Mouse (Mus musculus): ENCODE measurements around the gene Dnah2. TPM values are rescaled to one million over a fixed set of nuclear protein-coding genes. Genes with fewer than 3 reads are reported as not detected.

Dnah2 gene
- total and polyA plus RNA-seq, 3 experiments: under 0.01 to 0.03 TPM; not detected in 1

GRCm38 (mm10) chr11:69461568-69461967 is 87.3 kb downstream of the Dnah2 start:
- H3K4me1 ChIP-seq (ENCODE audit: control insufficient read depth in 1 of 2, insufficient read depth in 2 of 2): peaks cover 9 to 27% of the 10 kb centered on the region in 2 experiments
- H3K9ac ChIP-seq (ENCODE audit: insufficient read depth, low read depth): no peak overlapping the region
- TF ChIP-seq CTCF (conservative IDR thresholded peaks at IDR 0.05 in 1 of 2, IDR thresholded peaks at IDR 0.05 in 1 of 2; ENCODE audit: low read depth in 2 of 2, low read length in 2 of 2) (no peak), POLR2AphosphoS2 (IDR thresholded peaks at IDR 0.05; ENCODE audit: low read depth, low read length) (no peak), ETS1 (conservative IDR thresholded peaks at IDR 0.05; ENCODE audit: low read depth, low read length) (no peak), CHD2 (IDR thresholded peaks at IDR 0.05; ENCODE audit: low read length) (no peak), MAZ (IDR thresholded peaks at IDR 0.05; ENCODE audit: low read depth, low read length) (no peak), TCF12 (IDR thresholded peaks at IDR 0.05; ENCODE audit: low read depth, low read length) (no peak), JUN (IDR thresholded peaks at IDR 0.05; ENCODE audit: insufficient read depth, low read depth, low read length) (no peak), MYC (IDR thresholded peaks at IDR 0.05; ENCODE audit: low read depth, low read length) (no peak), IRF4 (IDR thresholded peaks at IDR 0.05; ENCODE audit: low read depth, low read length) (no peak), ZNF384 (IDR thresholded peaks at IDR 0.05; ENCODE audit: low read depth, low read length) (no peak), NRF1 (IDR thresholded peaks at IDR 0.05; ENCODE audit: low read depth, low read length) (no peak), SIN3A (IDR thresholded peaks at IDR 0.05; ENCODE audit: low read length) (no peak), ELF1 (IDR thresholded peaks at IDR 0.05; ENCODE audit: low read depth, low read length) (no peak), E2F4 (IDR thresholded peaks at IDR 0.05; ENCODE audit: insufficient replicate concordance, low read depth, low read length) (no peak)
- H3K36me3 ChIP-seq (replicated peaks in 1 of 2; ENCODE audit: control insufficient read depth in 1 of 2, insufficient read depth in 1 of 2, low read length in 1 of 2): no peaks in the 10 kb centered on the region
- in situ Hi-C loops (cut with MboI; ENCODE audit: low pct_ligation_motif_present, low pct_unique_long_range_greater_than_20kb, low sequenced_read_pairs) (no loop called here), dilution Hi-C loops (cut with MboI; ENCODE audit: extremely low pct_ligation_motif_present, extremely low pct_unique_long_range_greater_than_20kb, low sequenced_read_pairs) (no loop called here)
- H3K79me2 ChIP-seq (replicated peaks; ENCODE audit: control insufficient read depth, extremely low read depth, insufficient read depth, poor library complexity, severe bottlenecking): no peaks in the 10 kb centered on the region
- no peak for DNase-seq (ENCODE audit: extremely low read depth)
- peaks cover 38% of the 10 kb centered on the region for H3K27me3 ChIP-seq (replicated peaks)
- H3K27ac ChIP-seq (ENCODE audit: insufficient read depth, low read depth): no peak overlapping the region
- no peak overlapping the region for H3K4me3 ChIP-seq (replicated peaks in 1 of 3; ENCODE audit: low read depth in 2 of 3, low read length in 2 of 3, poor library complexity in 1 of 3)
- no peak overlapping the region for H3K4me2 ChIP-seq (ENCODE audit: insufficient read depth, low read depth, poor library complexity, severe bottlenecking)
- H3K9me3 ChIP-seq (replicated peaks; ENCODE audit: low read length): peaks cover 12% of the 10 kb centered on the region

- Histone ChIP-seq H3K4me3 (replicated peaks in 1 of 3; ENCODE audit: low read depth in 2 of 3, low read length in 2 of 3, poor library complexity in 1 of 3) (no peak overlapping the region), H3K27me3 (replicated peaks) (peaks cover 39% of the 10 kb centered on the region), H3K9ac (ENCODE audit: insufficient read depth, low read depth) (no peak overlapping the region), H3K36me3 (replicated peaks in 1 of 2; ENCODE audit: control insufficient read depth in 1 of 2, insufficient read depth in 1 of 2, low read length in 1 of 2) (no peaks in the 10 kb centered on the region), H3K9me3 (replicated peaks; ENCODE audit: low read length) (peaks cover 12% of the 10 kb centered on the region), H3K4me1 (ENCODE audit: control insufficient read depth in 1 of 2, insufficient read depth in 2 of 2) (peaks cover 2 to 10% of the 10 kb centered on the region in 2 experiments; a peak in 3 of 4 replicates), H3K4me2 (ENCODE audit: insufficient read depth, low read depth, poor library complexity, severe bottlenecking) (no peak overlapping the region), H3K79me2 (replicated peaks; ENCODE audit: control insufficient read depth, extremely low read depth, insufficient read depth, poor library complexity, severe bottlenecking) (no peaks in the 10 kb centered on the region), H3K27ac (ENCODE audit: insufficient read depth, low read depth) (no peak overlapping the region)
- DNase-seq (ENCODE audit: extremely low read depth): no peak
- in situ Hi-C loops (cut with MboI; ENCODE audit: low pct_ligation_motif_present, low pct_unique_long_range_greater_than_20kb, low sequenced_read_pairs) (no loop called here), dilution Hi-C loops (cut with MboI; ENCODE audit: extremely low pct_ligation_motif_present, extremely low pct_unique_long_range_greater_than_20kb, low sequenced_read_pairs) (no loop called here)
- TF ChIP-seq HCFC1 (IDR thresholded peaks at IDR 0.05; ENCODE audit: low read depth, low read length) (no peak), TCF12 (IDR thresholded peaks at IDR 0.05; ENCODE audit: low read depth, low read length) (peak; percentile 63; the same call in 1 of the 2 replicates)
Measured at GRCm38 (mm10) chr11:69459883-69460282, 89.0 kb downstream of the Dnah2 start.
